Mouse (Mus musculus): ENCODE results near the gene Tjp2.
"Not testable (repeated sequence)": the region's sequence is repeated elsewhere in the genome, so short reads cannot be mapped to it uniquely, and the experiment has no call there.

Gene Tjp2
- long read RNA-seq, experiment 1, full-length matches to known transcripts: 1 of 9 reads
- long read RNA-seq, experiment 1, partial matches to known transcripts: 6 of 9 reads
- long read RNA-seq, experiment 1, other reads (novel, unspliced or antisense): 2 of 9 reads
- long read RNA-seq, experiment 2, full-length matches to known transcripts: 2 of 9 reads
- long read RNA-seq, experiment 2, partial matches to known transcripts: 5 of 9 reads
- long read RNA-seq, experiment 2, other reads (novel, unspliced or antisense): 2 of 9 reads

GRCm38 (mm10) chr19:24224500-24225304, at the start of gene Tjp2:
TSS of gene Tjp2 (minus strand) at chr19:24225030.
- intact Hi-C loops (cut with DNase I): loop anchor here (5.0 kb wide), 2 partner anchors 38 to 72 kb away; no protein-coding TSS in a partner anchor

- intact Hi-C loops (cut with DNase I): no loop called here
Observed at GRCm38 (mm10) chr19:24274281-24274680, 49.5 kb upstream of the Tjp2 start.

GRCm38 (mm10) chr19:24271746-24272426, 47.1 kb upstream of the Tjp2 start:
- intact Hi-C loops (cut with DNase I): loop anchor here (2.0 kb wide), 1 partner anchor 121 kb away; no protein-coding TSS in a partner anchor

- intact Hi-C loops (cut with DNase I): loop anchor here (2.0 kb wide), 1 partner anchor 121 kb away; no protein-coding TSS in a partner anchor
Observed at GRCm38 (mm10) chr19:24271326-24271725, 46.5 kb upstream of the Tjp2 start.

GRCm38 (mm10) chr19:24268531-24268930, 43.7 kb upstream of the Tjp2 start:
- intact Hi-C loops (cut with DNase I): loop anchor here (5.0 to 10.0 kb wide), 2 partner anchors 96 to 404 kb away; no protein-coding TSS in a partner anchor

- intact Hi-C loops (cut with DNase I): loop anchor here (5.0 to 10.0 kb wide), 2 partner anchors 94 to 401 kb away; no protein-coding TSS in a partner anchor
Observed at GRCm38 (mm10) chr19:24266046-24266830, 41.4 kb upstream of the Tjp2 start.

- intact Hi-C loops (cut with DNase I): loop anchor here (5.0 to 10.0 kb wide), 3 partner anchors 38 to 400 kb away; partner anchors contain the start of gene Tjp2
Observed at GRCm38 (mm10) chr19:24264991-24265390, 40.2 kb upstream of the Tjp2 start.

GRCm38 (mm10) chr19:24262736-24263135, 37.9 kb upstream of the Tjp2 start:
- intact Hi-C loops (cut with DNase I): loop anchor here (5.0 to 10.0 kb wide), 2 partner anchors 35 to 398 kb away; partner anchors contain the start of gene Tjp2

GRCm38 (mm10) chr19:24259390-24260351, 34.8 kb upstream of the Tjp2 start:
- intact Hi-C loops (cut with DNase I): loop anchor here (5.0 to 10.0 kb wide), 2 partner anchors 32 to 395 kb away; partner anchors contain the start of gene Tjp2

GRCm38 (mm10) chr19:24258368-24258767, 33.5 kb upstream of the Tjp2 start:
- intact Hi-C loops (cut with DNase I): no loop called here

- intact Hi-C loops (cut with DNase I): no loop called here
Observed at GRCm38 (mm10) chr19:24257962-24258361, 33.1 kb upstream of the Tjp2 start.

- intact Hi-C loops (cut with DNase I): no loop called here
Observed at GRCm38 (mm10) chr19:24253657-24254260, 28.9 kb upstream of the Tjp2 start.

GRCm38 (mm10) chr19:24251869-24252268, 27.0 kb upstream of the Tjp2 start:
- intact Hi-C loops (cut with DNase I): no loop called here

GRCm38 (mm10) chr19:24243340-24243739, 18.5 kb upstream of the Tjp2 start:
- intact Hi-C loops (cut with DNase I): no loop called here

GRCm38 (mm10) chr19:24241799-24242546, 17.1 kb upstream of the Tjp2 start:
- intact Hi-C loops (cut with DNase I): no loop called here

GRCm38 (mm10) chr19:24241271-24241670, 16.4 kb upstream of the Tjp2 start:
- intact Hi-C loops (cut with DNase I): no loop called here

GRCm38 (mm10) chr19:24238011-24238410, 13.2 kb upstream of the Tjp2 start:
- intact Hi-C loops (cut with DNase I): no loop called here

GRCm38 (mm10) chr19:24232356-24232755, 7.5 kb upstream of the Tjp2 start:
- intact Hi-C loops (cut with DNase I): not testable (repeated sequence)

Data from adrenal gland (tissue).